Mouse (Mus musculus) heart, embryonic 14.5 days (tissue): ENCODE results near the gene 1700013G24Rik. TPM values are rescaled to one million over a fixed set of nuclear protein-coding genes. Genes with fewer than 3 reads are reported as not detected.
"Not testable (repeated sequence)": the region's sequence is repeated elsewhere in the genome, so short reads cannot be mapped to it uniquely, and the experiment has no call there.

ENCODE experiments used
- ATAC-seq: fragments of 200-750 bp; cut with Nextera tagmentation; 2 replicates; pipeline ENCODE4 v1.8.0; 2017; ENCODE audit warnings: low read depth, moderate TSS enrichment; ENCODE audit not compliant: insufficient number of reproducible peaks, insufficient read depth, low FRiP score
- H3K27ac ChIP-seq, 2 experiments: fragments of 200-500 bp in 1 of 2; fragments of 300-500 bp in 1 of 2; sonication (generic) in 1 of 2; replicated peaks in 1 of 2; 2 replicates each; pipeline ENCODE4 v1.5.1; 2012 to 2014; ENCODE audit warnings: low read depth in 2 of 2, low read length in 2 of 2, control low read depth in 1 of 2, mild to moderate bottlenecking in 1 of 2, mixed read lengths in 1 of 2; ENCODE audit not compliant: control insufficient read depth in 1 of 2, insufficient read depth in 1 of 2
- H3K27me3 ChIP-seq: fragments of 300-500 bp; sonication (generic); 2 replicates; pipeline ENCODE4 v1.6.1; 2014; ENCODE audit warnings: mild to moderate bottlenecking, low read length, control low read depth; ENCODE audit not compliant: control insufficient read depth, insufficient read depth
- H3K36me3 ChIP-seq: fragments of 300-500 bp; sonication (generic); 2 replicates; pipeline ENCODE4 v1.6.1; 2014; ENCODE audit warnings: mild to moderate bottlenecking, control low read depth, low read length, mixed read lengths; ENCODE audit not compliant: control insufficient read depth, insufficient read depth
- H3K4me1 ChIP-seq, 2 experiments: fragments of 200-500 bp in 1 of 2; fragments of 300-500 bp in 1 of 2; sonication (generic) in 1 of 2; 2 replicates each; pipeline ENCODE4 v1.6.1; 2012 to 2014; ENCODE audit warnings: low read length in 2 of 2, control low read depth in 1 of 2, mixed read lengths in 1 of 2; ENCODE audit not compliant: control insufficient read depth in 2 of 2, insufficient read depth in 2 of 2
- H3K4me2 ChIP-seq: fragments of 300-500 bp; sonication (generic); 2 replicates; pipeline ENCODE4 v1.6.1; 2014; ENCODE audit warnings: mild to moderate bottlenecking, low read length
- H3K4me3 ChIP-seq, 2 experiments: fragments of 200-500 bp in 1 of 2; fragments of 300-500 bp in 1 of 2; sonication (generic) in 1 of 2; 2 replicates each; pipeline ENCODE4 v1.5.1; 2012 to 2014; ENCODE audit warnings: low read length in 2 of 2, mild to moderate bottlenecking in 2 of 2, control low read depth in 1 of 2, low read depth in 1 of 2, moderate library complexity in 1 of 2; ENCODE audit not compliant: control insufficient read depth in 1 of 2, insufficient read depth in 1 of 2
- H3K9ac ChIP-seq: fragments of 300-500 bp; sonication (generic); 2 replicates; pipeline ENCODE4 v1.6.1; 2014; ENCODE audit warnings: mild to moderate bottlenecking, low read length
- H3K9me3 ChIP-seq: fragments of 300-500 bp; sonication (generic); 2 replicates; pipeline ENCODE4 v1.6.1; 2016; ENCODE audit warnings: low read length, control low read depth; ENCODE audit not compliant: control insufficient read depth
- WGBS: fragments of 180-500 bp; shearing (Covaris S2); extraction: QIAGEN DNeasy Blood & Tissue Kit; methylation state at CpG from one replicate; pipeline ENCODE4 v1.1.7; 2014; 5-methylcytosine and 5-hydroxymethylcytosine counted together
- polyA plus RNA-seq: library from polyadenylated mRNA; unstranded; fragments of >200 nt; fragmentation: Nextera tagmentation; extraction: Ambion mirVana; gene quantifications from 2 replicates; pipeline ENCODE4 v1.2.1, GENCODE M21; 2014

The 1700013G24Rik gene
- polyA plus RNA-seq, 1 experiment from 2014 or later, result not detected

DNA sequence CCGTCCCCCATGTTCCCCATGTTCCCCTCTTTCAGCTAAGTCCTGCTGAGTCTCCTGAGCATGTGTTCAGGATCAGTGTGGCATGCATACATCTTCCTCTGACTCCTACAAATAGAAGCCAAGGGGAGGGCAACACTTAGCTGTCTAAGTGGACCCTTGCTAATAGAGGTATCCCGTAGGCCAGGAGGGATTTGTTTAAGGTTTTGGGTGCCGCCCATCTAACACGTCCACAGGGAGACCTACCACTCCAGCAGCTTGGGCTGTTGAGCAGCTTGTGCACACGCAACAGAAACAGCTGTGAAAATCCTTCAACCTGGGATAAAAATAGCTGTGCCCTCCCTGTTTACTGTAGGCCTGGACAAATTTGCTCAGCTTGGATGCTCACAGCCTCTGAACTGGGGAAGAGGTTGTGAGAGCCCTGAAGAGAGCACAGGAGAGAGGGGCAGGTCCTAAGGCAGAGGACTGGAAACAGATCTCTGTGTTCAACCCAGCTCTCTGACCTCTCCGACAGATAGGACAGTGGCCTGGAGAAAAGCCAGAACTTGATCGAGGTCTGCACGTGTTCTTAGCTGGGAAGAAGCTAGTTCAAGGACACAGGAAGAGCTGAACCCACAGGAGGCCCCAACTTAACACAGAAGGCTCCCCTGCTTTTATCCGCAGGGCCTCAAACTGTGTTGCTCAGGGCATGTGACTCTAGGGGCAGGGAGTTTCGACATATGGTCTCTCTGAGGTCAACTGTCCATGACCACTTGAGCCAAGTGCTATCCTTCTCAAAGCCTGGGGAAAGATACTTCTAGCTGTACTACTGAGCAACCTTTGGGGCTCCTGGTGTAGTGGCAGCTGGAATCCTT is 20.2 kb upstream of the 1700013G24Rik start:
- ATAC-seq, result 0 out of 2 replicates have a peak, but pooled peaks have one; percentile 33
- H3K36me3 ChIP-seq, H3K4me3 ChIP-seq, H3K9ac ChIP-seq, H3K27me3 ChIP-seq, H3K4me2 ChIP-seq, H3K9me3 ChIP-seq: not testable (repeated sequence)
- 34% methylated on average over 10 of the region's 10 CpGs for WGBS
- Histone ChIP-seq H3K4me1 (peaks cover 2 to 15% of the 10 kb centered on the region in 2 experiments; a peak in 3 of 4 replicates), H3K27ac (peak overlapping the region; percentile 49 to 51)

DNA sequence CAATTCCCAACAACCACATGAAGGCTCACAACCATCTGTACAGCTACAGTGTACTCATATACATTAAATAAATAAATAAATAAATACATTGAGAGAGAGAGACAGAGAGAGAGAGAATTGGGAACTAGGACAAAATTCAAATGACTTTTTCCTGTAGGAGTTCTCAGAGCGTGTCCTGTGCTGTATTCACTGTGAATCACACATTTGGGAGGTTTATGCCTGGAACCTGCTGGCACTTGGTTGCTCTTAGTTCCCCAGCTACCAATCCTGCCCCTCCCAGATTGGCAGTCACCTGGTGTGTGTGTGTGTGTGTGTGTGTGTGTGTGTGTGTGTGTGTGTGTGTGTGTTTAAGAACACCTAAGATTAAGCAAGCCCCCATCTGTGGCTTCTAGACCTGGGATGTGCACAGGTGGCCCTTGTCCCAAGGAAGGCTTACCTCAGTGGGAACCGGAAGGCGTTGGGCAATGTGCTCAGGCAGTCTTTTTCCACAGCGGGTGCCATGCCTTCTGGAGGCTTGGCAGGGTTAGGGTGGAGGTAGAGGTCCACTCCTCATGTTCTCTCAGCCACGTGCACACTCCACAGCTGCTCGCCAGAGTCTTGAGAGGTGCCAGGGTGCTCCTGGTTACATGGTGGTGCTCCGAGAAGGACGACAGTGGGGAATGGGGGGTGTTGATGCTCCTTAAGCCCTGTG is 16.0 kb upstream of the 1700013G24Rik start:
- H3K27me3 ChIP-seq, result no peaks in the 10 kb centered on the region
- H3K9ac ChIP-seq, result no peak overlapping the region
- no peak for ATAC-seq
- H3K9me3 ChIP-seq, result no peaks in the 10 kb centered on the region
- H3K36me3 ChIP-seq, result no peaks in the 10 kb centered on the region
- H3K4me2 ChIP-seq, result no peak overlapping the region
- 89% methylated on average over 8 of the region's 8 CpGs for WGBS
- no peak overlapping the region for H3K27ac ChIP-seq
- no peak overlapping the region for H3K4me3 ChIP-seq
- H3K4me1 ChIP-seq, result peaks cover 2 to 13% of the 10 kb centered on the region in 2 experiments; a peak in 3 of 4 replicates

DNA sequence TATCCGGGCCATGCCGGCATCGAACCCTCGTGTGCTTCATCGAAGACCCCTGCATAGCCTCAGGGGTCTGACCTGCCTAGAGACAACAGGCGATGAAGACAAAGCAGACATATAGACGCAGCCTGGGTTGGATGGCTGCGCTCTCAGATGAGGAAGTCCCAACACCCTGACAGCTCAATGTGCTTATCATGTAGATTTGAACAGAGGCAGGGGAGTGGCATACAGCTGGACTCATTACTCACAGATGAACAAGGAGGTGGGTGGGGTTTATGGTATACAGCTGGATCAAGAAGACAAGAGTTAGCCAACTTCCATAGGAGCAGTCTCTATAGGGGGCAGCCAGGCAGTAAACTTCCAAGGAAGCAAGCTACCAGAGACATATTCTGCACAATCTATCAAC is 14.2 kb upstream of the 1700013G24Rik start:
- H3K27ac ChIP-seq, result no peak overlapping the region
- no peaks in the 10 kb centered on the region for H3K36me3 ChIP-seq
- H3K9ac ChIP-seq, result no peak overlapping the region
- H3K4me3 ChIP-seq, result no peak overlapping the region
- H3K9me3 ChIP-seq, result no peaks in the 10 kb centered on the region
- no peaks in the 10 kb centered on the region for H3K27me3 ChIP-seq
- no peak for ATAC-seq
- no peak overlapping the region for H3K4me2 ChIP-seq
- H3K4me1 ChIP-seq, result peaks cover 1 to 5% of the 10 kb centered on the region in 2 experiments; a peak in 2 of 4 replicates
- WGBS, result 73% methylated on average over 8 of the region's 8 CpGs

DNA sequence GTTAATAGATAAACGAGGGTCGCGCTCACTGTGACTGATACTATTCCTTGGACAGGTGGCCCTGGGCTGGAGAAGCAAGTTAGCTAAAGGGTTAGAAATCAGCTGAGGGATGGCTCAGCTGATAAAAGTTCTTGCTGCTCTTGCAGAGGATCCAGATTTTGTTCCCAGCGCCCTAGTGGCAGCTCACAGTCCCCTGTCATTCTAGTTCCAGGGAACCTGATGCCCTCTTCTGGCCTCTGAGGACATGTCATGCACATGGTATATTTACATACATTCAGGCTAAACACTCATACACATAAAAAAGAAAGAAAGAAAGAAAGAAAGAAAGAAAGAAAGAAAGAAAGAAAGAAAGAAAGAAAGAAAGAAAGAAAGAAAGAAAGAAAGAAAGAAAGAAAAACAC is 11.8 kb upstream of the 1700013G24Rik start:
- no peaks in the 10 kb centered on the region for H3K9me3 ChIP-seq
- H3K36me3 ChIP-seq, result no peaks in the 10 kb centered on the region
- H3K4me3 ChIP-seq, result no peak overlapping the region
- H3K9ac ChIP-seq, result no peak overlapping the region
- H3K4me2 ChIP-seq, result no peak overlapping the region
- peaks cover 3 to 4% of the 10 kb centered on the region in 2 experiments; a peak in 2 of 4 replicates for H3K4me1 ChIP-seq
- 85% methylated on average over 4 of the region's 4 CpGs for WGBS
- no peaks in the 10 kb centered on the region for H3K27me3 ChIP-seq
- ATAC-seq, result no peak
- H3K27ac ChIP-seq, result no peak overlapping the region

DNA sequence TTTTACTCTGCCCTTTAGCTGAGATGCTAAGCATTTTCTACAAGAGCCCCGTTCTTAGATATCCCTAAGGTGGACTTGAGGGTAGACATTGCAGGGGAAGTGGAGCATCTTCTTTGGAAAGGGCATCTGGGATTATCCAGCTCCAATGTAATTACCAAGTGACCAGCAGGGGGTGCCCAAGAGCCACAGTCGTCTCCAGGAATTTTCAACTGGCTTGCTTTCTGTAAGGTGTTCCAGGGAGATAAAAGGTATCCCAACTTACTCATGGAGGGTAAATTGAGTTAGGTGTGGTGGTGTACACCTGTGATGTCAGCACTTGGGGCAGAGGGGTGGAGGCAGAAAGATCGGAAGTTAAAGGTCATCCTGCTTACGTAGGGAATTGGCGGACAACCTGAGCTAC is 9.5 kb upstream of the 1700013G24Rik start:
- Histone ChIP-seq H3K9me3 (no peaks in the 10 kb centered on the region), H3K36me3 (no peaks in the 10 kb centered on the region), H3K4me2 (peak overlapping the region; percentile 25), H3K27me3 (no peaks in the 10 kb centered on the region), H3K4me1 (peaks cover 13 to 18% of the 10 kb centered on the region in 2 experiments), H3K27ac (no peak overlapping the region), H3K4me3 (no peak overlapping the region), H3K9ac (no peak overlapping the region)
- no peak for ATAC-seq
- 28% methylated on average over 5 of the region's 5 CpGs for WGBS

DNA sequence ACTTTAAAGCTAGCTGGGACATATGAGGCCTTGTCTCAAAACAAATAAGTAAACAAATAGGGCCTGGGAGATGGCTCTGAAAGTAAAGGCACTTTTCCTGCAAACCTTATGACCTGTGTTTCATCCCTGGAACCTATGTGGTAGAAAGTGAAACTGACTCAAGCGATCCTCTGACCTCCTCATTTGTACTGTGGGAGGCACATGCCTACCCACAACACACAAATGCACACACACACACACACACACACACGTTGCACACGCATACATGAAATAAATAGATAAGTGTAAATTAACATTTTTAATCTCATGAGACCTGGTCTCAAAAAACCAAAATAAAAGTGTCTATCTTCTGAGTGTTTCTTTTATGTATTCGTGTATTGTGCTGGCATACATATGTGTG is 7.2 kb upstream of the 1700013G24Rik start:
- no peak overlapping the region for H3K4me2 ChIP-seq
- H3K4me3 ChIP-seq, result no peak overlapping the region
- H3K27me3 ChIP-seq, result no peaks in the 10 kb centered on the region
- WGBS, result 90% methylated on average over 4 of the region's 4 CpGs
- ATAC-seq, result no peak
- H3K9ac ChIP-seq, result no peak overlapping the region
- no peaks in the 10 kb centered on the region for H3K9me3 ChIP-seq
- no peak overlapping the region for H3K27ac ChIP-seq
- peaks cover 22 to 28% of the 10 kb centered on the region in 2 experiments for H3K4me1 ChIP-seq
- no peaks in the 10 kb centered on the region for H3K36me3 ChIP-seq

DNA sequence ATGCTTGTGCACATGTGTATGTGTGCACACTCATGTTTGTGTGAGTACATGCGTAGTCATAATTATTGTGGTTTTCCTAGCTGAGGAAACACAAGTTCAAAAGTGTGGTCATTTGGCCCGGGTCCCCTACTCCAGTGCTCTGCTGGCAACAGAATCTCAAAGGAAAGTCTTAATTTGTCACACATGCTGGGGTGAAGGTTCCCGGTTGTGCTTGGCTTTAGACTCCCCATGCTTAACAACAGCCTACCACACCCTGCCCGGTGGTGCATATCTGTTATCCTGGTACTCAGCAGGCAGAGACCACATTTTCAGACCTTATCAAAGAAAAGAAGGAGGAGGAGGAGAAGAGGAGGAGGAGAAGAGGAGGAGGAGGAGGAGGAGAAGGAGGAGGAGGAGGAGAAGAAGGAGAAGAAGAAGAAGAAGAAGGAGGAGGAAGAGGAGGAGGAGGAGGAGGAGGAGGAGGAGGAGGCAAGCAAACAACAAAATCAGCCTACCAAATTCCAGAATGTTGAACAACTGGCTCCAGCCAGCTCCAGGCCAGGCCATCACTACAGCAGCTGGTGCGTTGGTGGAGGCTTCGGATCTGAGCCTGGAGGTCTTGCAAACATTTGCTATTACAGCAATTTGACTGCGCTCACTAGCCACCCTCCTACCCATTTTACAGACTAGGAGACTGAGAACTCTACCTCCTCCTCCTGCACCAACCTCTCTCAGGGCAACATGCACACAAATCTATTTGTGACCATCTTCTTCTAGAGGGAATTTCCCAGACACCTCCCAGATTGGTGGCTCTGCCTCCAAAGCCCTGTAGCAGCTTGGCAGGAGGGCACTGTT is 5.5 kb upstream of the 1700013G24Rik start:
- H3K27me3 ChIP-seq, result no peaks in the 10 kb centered on the region
- H3K27ac ChIP-seq, result peak overlapping the region in 1 of 2 experiments; percentile 65; a peak in 2 of 4 replicates
- H3K4me3 ChIP-seq, result no peak overlapping the region
- H3K9ac ChIP-seq, result 0 out of 2 replicates have a peak overlapping the region, but pooled peaks have one; percentile 50
- H3K9me3 ChIP-seq, result no peaks in the 10 kb centered on the region
- peaks cover 22 to 28% of the 10 kb centered on the region in 2 experiments for H3K4me1 ChIP-seq
- WGBS, result 60% methylated on average over 7 of the region's 7 CpGs
- H3K36me3 ChIP-seq, result no peaks in the 10 kb centered on the region
- peak overlapping the region; percentile 32; the same call in 1 of the 2 replicates for H3K4me2 ChIP-seq
- no peak for ATAC-seq
